Mouse (Mus musculus) urinary bladder, adult 2 months (tissue): ENCODE results near the gene Esrra. TPM values are rescaled to one million over a fixed set of nuclear protein-coding genes. Genes with fewer than 3 reads are reported as not detected.
A peak's percentile ranks its signal among the peaks of the same experiment; 100 is the strongest.

Source experiments
- DNase-seq: peaks from one replicate; pipeline ENCODE4 v3.0.0; 2022; ENCODE audit warnings: low spot score
- polyA plus RNA-seq: library from polyadenylated mRNA; depleted of rRNA; stranded (reverse); fragments of >200 nt; gene quantifications from 2 replicates; pipeline ENCODE4 v1.2.3, GENCODE M21; 2012; rRNA removed

Gene Esrra
- 55.8 and 59.1 TPM in 2 replicates for polyA plus RNA-seq

GRCm38 (mm10) chr19:6921647-6922567 is at the start of gene Esrra:
Esrra (minus strand) TSS chr19:6921813.
- DNase-seq: peak; percentile 97

- no peak for DNase-seq
These were observed 49.0 kb upstream of the Esrra start for GRCm38 (mm10) chr19:6970460-6971085.

GRCm38 (mm10) chr19:6969665-6970381 is 48.2 kb upstream of the Esrra start:
- peak; percentile 79 for DNase-seq

DNA sequence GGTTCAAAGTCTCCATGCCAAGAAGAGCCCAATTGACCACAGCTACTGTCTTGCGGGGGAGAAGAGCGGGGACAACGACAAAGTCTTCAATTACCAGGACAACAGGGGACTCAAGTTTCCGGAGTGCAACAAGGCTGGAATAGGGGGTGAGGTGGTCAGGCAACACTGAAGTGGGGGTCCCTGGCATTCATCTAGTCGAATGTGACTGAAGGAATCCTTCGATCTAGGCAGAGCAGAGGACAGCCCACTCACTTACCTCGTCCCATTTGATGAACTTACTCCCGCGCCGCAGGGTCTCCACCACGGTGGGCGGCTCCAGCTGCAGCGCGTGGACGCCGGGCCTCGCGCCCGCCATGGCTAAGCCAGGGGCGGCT is 47.7 kb upstream of the Esrra start:
- no peak for DNase-seq

- no peak for DNase-seq
These were observed 47.1 kb upstream of the Esrra start for GRCm38 (mm10) chr19:6968491-6969271.

GRCm38 (mm10) chr19:6956461-6956860 is 34.8 kb upstream of the Esrra start:
- DNase-seq: no peak

DNA sequence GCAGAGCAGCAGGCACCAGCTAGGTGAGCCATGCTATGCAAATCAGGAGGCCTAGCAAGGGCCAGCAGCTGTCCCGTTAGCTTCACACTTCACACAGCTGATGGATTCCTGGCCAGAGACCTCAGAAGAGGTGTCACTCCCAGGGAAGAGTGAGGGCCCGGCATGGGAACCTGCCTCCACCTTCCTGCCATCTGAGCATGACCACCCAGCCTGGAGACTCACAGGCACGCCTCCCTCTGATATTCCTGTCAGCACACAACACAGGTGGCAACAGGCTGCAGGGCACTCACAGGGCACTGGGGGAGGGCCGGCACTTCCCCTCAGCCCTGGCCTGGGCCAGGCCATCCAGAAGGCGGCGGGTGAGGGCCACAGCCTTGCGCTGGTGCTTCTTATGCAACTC is 33.8 kb upstream of the Esrra start:
- DNase-seq: no peak

- no peak for DNase-seq
These were observed 32.4 kb upstream of the Esrra start for GRCm38 (mm10) chr19:6954046-6954445.

DNA sequence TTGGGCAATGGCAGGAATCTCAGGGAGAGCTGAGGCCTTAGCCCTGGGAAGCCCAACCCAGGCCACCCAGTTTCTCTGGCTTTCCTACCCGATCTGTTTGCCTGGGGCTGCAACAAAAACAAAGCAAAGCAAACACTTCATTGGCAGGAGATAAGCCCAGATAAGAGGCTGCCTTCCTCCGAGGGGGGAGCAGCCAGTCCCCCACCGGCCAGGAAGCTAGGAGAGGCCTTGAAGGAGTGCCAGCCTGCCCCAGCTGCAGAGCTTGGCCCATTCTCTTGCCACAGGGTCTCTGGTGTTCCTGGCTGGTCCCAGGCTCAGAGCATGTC is 31.1 kb upstream of the Esrra start:
- peak; percentile 57 for DNase-seq

DNA sequence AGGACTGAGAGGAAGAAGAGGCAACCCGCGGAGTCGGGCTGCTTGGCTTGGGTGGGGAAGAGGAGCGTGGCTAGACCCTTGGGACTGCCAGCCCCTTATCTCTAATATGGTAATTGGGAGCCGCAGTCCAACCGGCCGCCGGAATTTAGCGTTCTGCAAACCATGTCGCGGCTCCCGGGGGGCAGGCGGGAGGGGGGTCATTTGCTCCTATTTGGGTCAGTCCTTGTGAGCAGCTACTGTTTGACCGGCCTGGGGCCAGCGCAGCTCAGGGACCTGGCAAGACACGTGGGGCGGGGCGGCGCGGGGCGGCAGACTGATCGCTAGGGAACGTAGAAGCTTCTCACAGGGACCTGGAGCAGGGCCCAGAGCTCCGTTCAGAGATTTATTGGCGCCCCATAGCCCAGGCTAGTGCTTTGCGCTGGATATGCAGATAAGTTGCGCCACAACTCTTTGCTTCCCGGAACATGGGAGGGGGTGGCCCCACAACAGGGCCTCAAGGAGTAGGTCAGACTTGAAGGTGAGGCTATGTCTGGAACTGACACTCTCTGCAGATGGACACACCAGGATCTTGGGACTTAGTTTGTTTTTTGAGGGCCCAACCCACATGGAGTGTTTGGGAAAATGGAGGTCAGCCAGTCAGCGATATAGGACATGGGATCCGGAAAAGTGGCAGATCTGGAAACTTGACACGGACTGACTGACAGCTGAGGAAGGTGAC is 30.5 kb upstream of the Esrra start:
- DNase-seq: peak; percentile 81

GRCm38 (mm10) chr19:6951381-6951968 is 29.9 kb upstream of the Esrra start:
- DNase-seq: peak; percentile 83

- DNase-seq: peak; percentile 56
These were observed 29.1 kb upstream of the Esrra start for GRCm38 (mm10) chr19:6950613-6951153.

- DNase-seq: no peak
These were observed 28.3 kb upstream of the Esrra start for GRCm38 (mm10) chr19:6949951-6950350.

GRCm38 (mm10) chr19:6949532-6949931 is 27.9 kb upstream of the Esrra start:
- DNase-seq: no peak

DNA sequence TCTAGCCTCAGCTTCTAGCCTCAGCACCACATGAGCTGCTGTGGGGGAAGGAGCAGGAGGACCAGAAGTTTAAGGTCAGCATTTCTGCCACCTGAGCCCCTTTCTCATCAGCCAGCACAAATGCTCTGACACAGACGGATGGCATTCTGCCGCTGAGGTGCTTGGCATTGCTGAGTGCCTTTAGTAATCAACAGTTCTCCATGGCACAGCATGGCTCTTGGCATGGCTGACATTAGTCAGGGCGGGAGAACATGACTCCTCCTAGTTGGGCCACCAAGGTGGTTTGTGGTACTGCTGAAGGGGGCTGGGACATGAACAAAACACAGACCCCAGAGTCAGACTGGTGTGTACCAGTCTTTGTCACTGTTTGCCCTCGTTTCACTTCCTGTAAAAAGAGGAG is 26.6 kb upstream of the Esrra start:
- DNase-seq: no peak

DNA sequence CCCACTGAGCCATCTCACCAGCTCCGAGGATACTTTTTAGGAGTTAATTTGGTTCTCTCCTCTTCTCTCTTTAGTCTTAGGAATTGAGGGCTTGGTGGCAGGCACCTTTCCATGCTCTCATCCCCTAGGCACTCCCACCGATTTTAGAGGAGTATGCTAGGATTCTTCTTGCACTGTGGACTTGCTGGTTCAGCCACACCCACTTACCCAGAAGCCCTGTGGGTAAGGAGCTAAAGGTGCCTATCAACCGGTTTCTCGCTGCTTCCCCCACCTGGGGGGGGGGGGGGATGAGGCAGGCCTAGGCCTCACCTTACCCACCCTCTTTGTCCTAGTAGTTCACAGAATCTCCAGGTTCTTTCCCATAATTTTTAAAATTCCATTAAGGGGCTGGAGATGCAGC is 26.1 kb upstream of the Esrra start:
- DNase-seq: no peak

DNA sequence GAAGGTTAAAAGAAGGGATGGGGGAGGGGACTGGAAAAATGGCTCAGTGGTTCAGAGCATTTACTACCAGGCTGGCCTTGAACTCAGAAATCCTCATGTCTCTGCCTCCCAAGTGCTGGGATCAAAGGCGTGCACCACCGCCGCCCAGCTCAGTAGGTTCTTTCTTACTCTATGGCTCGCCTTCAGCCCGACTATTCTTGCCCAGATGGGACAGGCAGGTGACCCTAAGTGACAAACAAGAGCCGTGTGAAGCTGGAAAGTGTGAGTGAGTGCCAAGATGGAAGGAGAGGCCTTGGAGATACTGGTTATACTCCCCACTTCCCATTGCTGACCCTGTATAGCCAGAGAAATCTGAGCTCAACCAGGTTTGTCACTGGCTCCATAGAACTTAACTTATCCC is 22.1 kb upstream of the Esrra start:
- no peak for DNase-seq

DNA sequence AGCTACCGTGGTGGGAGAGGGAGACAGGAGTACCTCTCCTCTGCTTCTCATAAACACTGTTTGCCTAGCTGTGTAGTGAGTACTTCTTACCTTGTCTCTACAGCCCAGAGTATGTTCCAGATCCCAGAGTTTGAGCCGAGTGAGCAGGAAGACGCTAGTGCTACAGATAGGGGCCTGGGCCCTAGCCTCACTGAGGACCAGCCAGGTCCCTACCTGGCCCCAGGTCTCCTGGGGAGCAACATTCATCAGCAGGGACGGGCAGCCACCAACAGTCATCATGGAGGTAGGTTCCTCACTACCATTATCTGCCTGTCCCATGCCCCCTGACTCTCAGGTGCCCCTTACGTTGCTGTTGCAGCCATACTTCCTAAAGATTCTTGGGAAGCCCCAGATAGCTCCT is 21.2 kb upstream of the Esrra start:
- no peak for DNase-seq

- peak; percentile 89 for DNase-seq
These were observed 20.7 kb upstream of the Esrra start, which contains the start of gene Gpr137 for GRCm38 (mm10) chr19:6942249-6942691. Gpr137 (minus strand) TSS chr19:6942480.
